Mouse (Mus musculus): ENCODE results near the gene H2-Ob.

- no peak for TF ChIP-seq EP300 (optimal IDR thresholded peaks at IDR 0.05)
- no peak for TF ChIP-seq CTCF (IDR thresholded peaks at IDR 0.05; ENCODE audit: low read depth)
These were observed 23.5 kb upstream of the H2-Ob start for GRCm38 (mm10) chr17:34215176-34215575.

Data from stomach, postnatal 0 days (tissue).